14 mouse cellular contexts compared by ENCODE assay signal in the genomic region with DNA sequence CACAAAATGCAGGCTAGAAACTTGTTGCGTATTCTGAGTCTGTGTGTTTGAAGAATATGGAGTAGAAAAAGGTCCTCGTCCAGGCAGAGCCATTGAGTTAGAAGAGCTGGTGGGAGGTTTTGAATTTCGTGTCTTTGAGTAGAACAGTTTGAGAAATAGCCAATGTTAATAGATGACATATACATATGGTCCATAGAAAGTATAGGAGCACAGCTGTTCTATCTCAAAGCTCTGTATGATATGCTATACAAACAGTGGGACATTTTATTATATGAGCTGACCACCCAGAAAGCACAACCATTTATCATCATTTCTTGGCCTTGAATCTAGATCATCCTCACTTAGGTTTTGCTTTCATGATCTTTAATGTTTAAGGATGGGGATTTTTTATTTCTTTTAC.
"Had no signal": no experiment of that assay in that cellular context is flagged by ENCODE, and none has a peak within 500 bp of the region (broad histone marks: within the 10 kb centered on the region; RNA-seq: fewer than 3 reads in every experiment).

No protein-coding gene starts in this region.

- DNase-seq: kidney, adult 18-20 months; kidney, postnatal 36 days; layer of hippocampus, postnatal 36 days; liver, embryonic 13.5 days; lung, adult 2 months; lung, postnatal 14 days; thymus, adult 18-20 months; thymus, postnatal 4 days had no signal

- H3K9me3 ChIP-seq: liver, embryonic 13.5 days; midbrain, embryonic 13.5 days had no signal

- H3K4me2 ChIP-seq: liver, embryonic 13.5 days; midbrain, embryonic 13.5 days had no signal

- H3K36me3 ChIP-seq: liver, embryonic 13.5 days; midbrain, embryonic 13.5 days had no signal

- H3K4me3 ChIP-seq: left cerebral cortex, adult 2 months; liver, embryonic 13.5 days; midbrain, embryonic 13.5 days had no signal

- ATAC-seq: hindbrain, postnatal 0 days; inflammation-experienced regulatory T-cells, adult 6 months; intestine, embryonic 16.5 days; midbrain, embryonic 13.5 days had no signal

- H3K9ac ChIP-seq: liver, embryonic 13.5 days; midbrain, embryonic 13.5 days had no signal

- H3K4me1 ChIP-seq: liver, embryonic 13.5 days; midbrain, embryonic 13.5 days had no signal

- H3K27ac ChIP-seq: hindbrain, postnatal 0 days; left cerebral cortex, adult 2 months; liver, embryonic 13.5 days; macrophage; midbrain, embryonic 13.5 days had no signal

- H3K27me3 ChIP-seq: liver, embryonic 13.5 days; midbrain, embryonic 13.5 days had no signal
